In genomic region chr2:105671798-105672595, GRCm38 (mm10) we compare ENCODE assay signal across 11 mouse cellular contexts. TPM values are rescaled to one million over a fixed set of nuclear protein-coding genes. Genes with fewer than 3 reads are reported as not detected.
A peak's percentile ranks its signal among the peaks of the same experiment; 100 is the strongest.
DNase-seq lines count a peak whose midpoint lies in the region; ATAC-seq and TF ChIP-seq lines count a peak whose summit lies in the region.
"Had no signal": no experiment of that assay in that cellular context is flagged by ENCODE, and none has a peak within 500 bp of the region (broad histone marks: within the 10 kb centered on the region; RNA-seq: fewer than 3 reads in every experiment).

No protein-coding gene starts in this region.

- no peaks in the 10 kb centered on the region for H3K9me3 ChIP-seq in heart, embryonic 16.5 days (replicated peaks; ENCODE audit: control insufficient read depth, low read length)
- no peaks in the 10 kb centered on the region for H3K9me3 ChIP-seq in hindbrain, embryonic 12.5 days (replicated peaks)

- no peak for DNase-seq in heart, postnatal 10 days
- DNase-seq in cerebellum, adult 9-10 months = peak; percentile 69
- no peak for DNase-seq in urinary bladder, postnatal 10 days (ENCODE audit: low spot score)
- no peak for DNase-seq in adrenal gland, postnatal 4 days (ENCODE audit: low spot score in 2 of 2)
- DNase-seq: right cerebral cortex, postnatal 4 days had no signal

- no peaks in the 10 kb centered on the region for H3K79me2 ChIP-seq in myocyte (ENCODE audit: control insufficient read depth, insufficient read depth)

- H3K4me1 ChIP-seq in heart, embryonic 16.5 days (ENCODE audit: control insufficient read depth, insufficient read depth, low read length) = peaks cover 31% of the 10 kb centered on the region
- H3K4me1 ChIP-seq in hindbrain, embryonic 12.5 days = peaks cover 56% of the 10 kb centered on the region

- no peak overlapping the region for H3ac ChIP-seq in myocyte (ENCODE audit: control insufficient read depth, insufficient read length)

- ATAC-seq in heart, embryonic 16.5 days (replicated peaks; ENCODE audit: extremely low read depth, insufficient read depth, low FRiP score) = no peak
- no peak for ATAC-seq in hindbrain, embryonic 12.5 days (ENCODE audit: low FRiP score)
- no peak for ATAC-seq in activated CD4-positive, CD25-positive, alpha-beta regulatory T cell, adult 4 months
- ATAC-seq: CD4-positive, CD25-positive, alpha-beta regulatory T cell, adult 4 months had no signal

- peaks cover 95% of the 10 kb centered on the region for H3K27me3 ChIP-seq in heart, embryonic 16.5 days (ENCODE audit: control insufficient read depth, insufficient read depth, low read length)
- H3K27me3 ChIP-seq in hindbrain, embryonic 12.5 days = peaks cover 94% of the 10 kb centered on the region
- H3K27me3 ChIP-seq in myocyte (ENCODE audit: control insufficient read depth, insufficient read depth, insufficient read length) = peaks cover 40% of the 10 kb centered on the region

- H3K9ac ChIP-seq in heart, embryonic 16.5 days (ENCODE audit: low read length) = no peak overlapping the region
- H3K9ac ChIP-seq in hindbrain, embryonic 12.5 days = peak overlapping the region; percentile 23; the same call in 1 of the 2 replicates

- H3K27ac ChIP-seq in heart, embryonic 16.5 days (ENCODE audit: low read length) = no peak overlapping the region
- no peak overlapping the region for H3K27ac ChIP-seq in hindbrain, embryonic 12.5 days

- peak overlapping the region; percentile 8 for H3K4me3 ChIP-seq in heart, embryonic 16.5 days (ENCODE audit: low read length)
- peak overlapping the region; percentile 51 for H3K4me3 ChIP-seq in hindbrain, embryonic 12.5 days
- H3K4me3 ChIP-seq in myocyte = no peak overlapping the region

- intact Hi-C loops in heart, postnatal 10 days (cut with DNase I) = loop anchor here (10.0 kb wide), 1 partner anchor 547 kb away; the partner anchor contains the start of gene Wt1

- H3K4me2 ChIP-seq in heart, embryonic 16.5 days (ENCODE audit: low read depth, low read length) = 0 out of 2 replicates have a peak overlapping the region, but pooled peaks have one; percentile 3
- H3K4me2 ChIP-seq in hindbrain, embryonic 12.5 days (replicated peaks) = peak overlapping the region; percentile 61
- peak overlapping the region; percentile 61 for H3K4me2 ChIP-seq in myocyte (ENCODE audit: low read depth)

- no peaks in the 10 kb centered on the region for H3K36me3 ChIP-seq in heart, embryonic 16.5 days (ENCODE audit: control insufficient read depth, insufficient read depth)
- no peaks in the 10 kb centered on the region for H3K36me3 ChIP-seq in hindbrain, embryonic 12.5 days
- H3K36me3 ChIP-seq in myocyte (ENCODE audit: control insufficient read depth, insufficient read depth) = no peaks in the 10 kb centered on the region

- 3% methylated on average over 25 of the region's 25 CpGs for WGBS in heart, embryonic 16.5 days
- 2% methylated on average over 25 of the region's 25 CpGs for WGBS in hindbrain, embryonic 12.5 days

- TF ChIP-seq POLR2A in myocyte (IDR thresholded peaks at IDR 0.05; ENCODE audit: insufficient read length, low read depth) = no peak

TF ChIP-seq in myocyte, 11 proteins besides CTCF, POLR2A, EP300 and RAD21:
- TF ChIP-seq MYOD1 (IDR thresholded peaks at IDR 0.05; ENCODE audit: control insufficient read depth in 1 of 3, insufficient read length in 2 of 3, low read depth in 2 of 3) (no peak), TCF12 (IDR thresholded peaks at IDR 0.05; ENCODE audit: insufficient read depth, poor library complexity, severe bottlenecking) (no peak), MAX (IDR thresholded peaks at IDR 0.05; ENCODE audit: low read depth) (no peak)

RNA-seq across cellular contexts. Expression of gene Pax6, which starts 3.3 kb away (rescaled TPM):
- not detected in 2 replicates for polyA plus RNA-seq in heart, embryonic 16.5 days (2015; fragmentation: Nextera tagmentation; extraction: Ambion mirVana)
- total RNA-seq in heart, postnatal 10 days (2021) = not detected
- polyA plus RNA-seq in hindbrain, embryonic 12.5 days (2016; fragmentation: Nextera tagmentation; extraction: Ambion mirVana) = 17.9 and 20.1 TPM in 2 replicates
- 0.37 TPM for polyA plus RNA-seq in myocyte (2012; fragmentation: generic; extraction: Trizol)
- under 1 TPM in 1 of 2 experiments, not detected in 1; 0.30 TPM for polyA plus RNA-seq in activated CD4-positive, CD25-positive, alpha-beta regulatory T cell, adult 4 months (2017; shearing (Covaris generic))
- 1 to 10 TPM; 1.1 to 4.5 TPM for total RNA-seq in adrenal gland, postnatal 4 days (2021)
- total RNA-seq: heart, adult 18-20 months had no signal

Comparison
In these comparisons a context has a peak if more than half of its experiments do, and no peak if none do; other contexts are left out.
1. H3K4me2 ChIP-seq: peak in every context shown above with its lines; median percentile 61 in hindbrain, embryonic 12.5 days; 61 in myocyte; 3 in heart, embryonic 16.5 days.
2. RNA of gene Pax6, which starts 3.3 kb away (polyA plus RNA-seq): 17.9 to 20.1 TPM in hindbrain, embryonic 12.5 days; 0.37 TPM in myocyte (single experiment), 0.30 TPM in activated CD4-positive, CD25-positive, alpha-beta regulatory T cell, adult 4 months and not detected in heart, embryonic 16.5 days; every median in the first group is over 10 times any median in the second.